Mouse (Mus musculus) bone marrow, adult 2 months (tissue): ENCODE measurements around the gene Ccdc92. TPM values are rescaled to one million over a fixed set of nuclear protein-coding genes. Genes with fewer than 3 reads are reported as not detected.

ENCODE experiments used
- H3K27ac ChIP-seq: fragments of 200-500 bp; 2 replicates; pipeline ENCODE4 v1.5.1; 2012; ENCODE audit warnings: low read depth, mild to moderate bottlenecking, control low read depth, inconsistent platforms, low read length; ENCODE audit not compliant: control insufficient read depth, poor library complexity, insufficient read depth
- H3K4me1 ChIP-seq: fragments of 200-500 bp; 2 replicates; pipeline ENCODE4 v1.6.1; 2011; ENCODE audit warnings: low read length; ENCODE audit not compliant: control insufficient read depth, insufficient read depth
- H3K4me3 ChIP-seq: fragments of 200-500 bp; replicated peaks from 2 replicates; pipeline ENCODE3; 2011; ENCODE audit warnings: mild to moderate bottlenecking, low read depth, low read length, control low read depth; ENCODE audit not compliant: control insufficient read depth
- CTCF ChIP-seq: fragments of 200-500 bp; IDR thresholded peaks from 2 replicates; pipeline ENCODE4 v1.5.1; 2011; ENCODE audit warnings: low read length, control low read depth; ENCODE audit not compliant: control insufficient read depth, insufficient read depth
- POLR2A ChIP-seq: fragments of 200-500 bp; IDR thresholded peaks from 2 replicates; pipeline ENCODE4 v1.6.1; 2011; ENCODE audit warnings: low read depth, mild to moderate bottlenecking, control low read depth, low read length, borderline replicate concordance; ENCODE audit not compliant: control insufficient read depth
- WGBS: fragments of 180-500 bp; shearing (Covaris S2); methylation state at CpG from one replicate; pipeline ENCODE4 v1.1.7; 2018; 5-methylcytosine and 5-hydroxymethylcytosine counted together
- polyA plus RNA-seq: library from polyadenylated mRNA; stranded (reverse); fragments of >200 nt; gene quantifications from 2 replicates; pipeline ENCODE4 v1.2.4, GENCODE M21; 2011; ENCODE audit warnings: low replicate concordance; ENCODE audit not compliant: missing spikeins, insufficient read depth, insufficient read length

The Ccdc92 gene
- polyA plus RNA-seq, 1 experiment: 2.8 TPM

DNA sequence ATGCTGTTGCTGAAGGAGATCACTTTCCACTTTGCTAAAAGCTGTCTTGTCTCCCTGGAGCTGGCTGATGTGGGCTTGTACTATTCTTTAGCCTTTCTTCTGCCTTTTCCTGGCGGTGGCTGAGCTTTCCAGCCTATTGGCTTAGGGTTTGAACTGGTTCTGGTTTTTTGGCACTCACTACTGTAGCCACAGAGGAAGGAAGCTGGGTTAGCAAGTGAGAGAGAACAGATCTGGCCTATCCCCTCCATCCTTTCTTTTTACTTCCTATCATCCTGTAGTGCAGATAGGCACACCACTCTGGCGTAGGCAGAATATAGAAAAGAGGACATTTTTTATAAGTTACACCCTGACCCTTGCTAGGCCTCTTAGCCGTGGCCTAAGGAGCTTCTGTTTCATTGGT is 10.9 kb upstream of the Ccdc92 start:
- Histone ChIP-seq H3K4me3 (no peak overlapping the region), H3K4me1 (no peaks in the 10 kb centered on the region), H3K27ac (no peak overlapping the region)
- WGBS: 13% methylated on average over 3 of the region's 3 CpGs
- TF ChIP-seq POLR2A (no peak), CTCF (no peak)

DNA sequence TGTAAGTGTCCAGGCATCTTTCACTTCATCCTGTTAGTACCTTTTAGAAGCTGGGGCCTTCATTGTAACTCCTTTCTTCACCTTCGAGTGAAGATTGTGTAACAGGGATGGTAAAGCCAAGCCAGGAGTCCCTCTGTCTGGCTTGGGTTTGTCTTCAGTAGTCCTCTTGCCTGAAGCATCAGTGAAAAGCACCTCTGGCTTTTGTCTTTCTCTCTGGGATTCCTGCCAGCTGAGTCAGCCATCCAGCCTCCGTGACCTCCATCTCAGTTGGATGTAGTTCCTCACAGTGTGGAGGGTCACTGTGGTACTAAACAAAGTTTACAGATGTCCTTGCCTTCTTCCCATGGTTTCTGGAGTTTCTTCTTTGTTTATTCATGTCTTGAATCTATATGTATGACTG is 9.8 kb upstream of the Ccdc92 start:
- no peak for TF ChIP-seq POLR2A
- TF ChIP-seq CTCF: no peak
- H3K27ac ChIP-seq: no peak overlapping the region
- H3K4me1 ChIP-seq: no peaks in the 10 kb centered on the region
- WGBS: 62% methylated on average over 2 of the region's 2 CpGs
- no peak overlapping the region for H3K4me3 ChIP-seq

DNA sequence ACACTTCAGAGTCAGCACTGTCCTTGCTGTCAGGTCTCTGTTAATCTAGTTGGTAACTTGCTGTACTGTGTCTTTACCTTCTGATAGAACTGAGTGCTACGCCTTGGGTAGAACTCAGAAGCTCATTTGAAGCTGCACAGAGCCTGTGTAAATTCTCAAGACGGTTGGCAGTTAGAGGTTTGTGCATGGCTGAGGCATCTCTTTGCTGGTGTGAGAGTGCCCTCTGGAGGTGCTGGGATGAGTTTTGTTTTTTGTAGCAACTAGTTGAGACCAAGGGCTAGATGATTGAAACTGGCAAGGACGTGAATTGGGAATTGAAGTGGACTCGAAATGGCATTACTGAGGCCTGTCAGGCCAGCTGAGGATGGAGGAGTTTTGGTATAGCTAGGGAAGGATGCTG is 6.8 kb upstream of the Ccdc92 start:
- Histone ChIP-seq H3K4me1 (no peaks in the 10 kb centered on the region), H3K4me3 (no peak overlapping the region), H3K27ac (no peak overlapping the region)
- TF ChIP-seq CTCF: peak; percentile 56
- no peak for TF ChIP-seq POLR2A
- WGBS: 44% methylated on average over 4 of the region's 4 CpGs

DNA sequence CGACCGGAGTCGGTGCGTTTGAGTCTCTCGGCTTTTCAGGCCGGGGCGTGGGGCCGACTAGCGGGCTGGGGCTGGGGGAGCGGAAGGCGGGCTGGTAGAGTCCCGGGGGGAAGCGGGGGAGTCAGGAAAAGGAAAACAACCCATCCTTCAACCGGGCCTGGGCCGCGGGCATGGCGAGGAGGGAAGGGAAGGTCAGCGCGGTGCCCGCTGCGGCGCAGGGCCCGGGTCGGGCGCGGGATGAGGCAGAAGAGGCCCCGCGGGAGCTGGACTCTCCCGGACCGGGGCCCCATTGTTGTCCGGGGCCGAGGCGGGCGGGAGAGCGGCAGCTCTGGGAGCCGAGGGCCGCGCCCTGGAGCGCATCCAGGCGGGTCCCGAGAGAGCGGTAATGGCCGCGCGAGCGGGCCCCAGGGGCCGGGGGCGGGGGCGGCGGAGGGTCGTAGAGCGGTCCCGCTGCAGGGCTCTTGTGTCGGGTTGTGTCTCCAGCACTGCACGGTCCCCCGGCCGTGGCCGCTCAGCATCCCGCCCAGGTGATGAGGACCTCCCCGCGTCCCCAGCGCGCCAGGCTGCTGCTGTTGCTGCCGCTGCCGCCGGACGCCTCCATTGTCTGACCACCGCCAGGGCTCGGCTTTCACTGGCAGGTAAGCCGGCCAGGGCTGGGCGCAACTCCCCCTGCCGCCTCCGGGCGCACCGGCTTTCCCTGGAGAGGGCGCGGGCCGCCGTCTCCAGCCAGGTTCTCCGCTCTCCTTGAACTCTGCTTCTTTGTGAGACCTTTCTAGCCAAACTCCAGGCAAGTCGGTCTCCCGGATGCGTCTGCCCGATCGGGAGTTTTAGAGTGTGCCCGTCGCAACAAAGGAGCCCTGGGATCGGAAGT is 882 bp upstream of the Ccdc92 start:
- WGBS: 1% methylated on average over 68 of the region's 88 CpGs
- Histone ChIP-seq H3K4me3 (peak overlapping the region; percentile 91), H3K27ac (peak overlapping the region; percentile 67; the same call in 1 of the 2 replicates), H3K4me1 (no peaks in the 10 kb centered on the region; the same call in 1 of the 2 replicates)
- TF ChIP-seq CTCF: no peak
- no peak for TF ChIP-seq POLR2A

DNA sequence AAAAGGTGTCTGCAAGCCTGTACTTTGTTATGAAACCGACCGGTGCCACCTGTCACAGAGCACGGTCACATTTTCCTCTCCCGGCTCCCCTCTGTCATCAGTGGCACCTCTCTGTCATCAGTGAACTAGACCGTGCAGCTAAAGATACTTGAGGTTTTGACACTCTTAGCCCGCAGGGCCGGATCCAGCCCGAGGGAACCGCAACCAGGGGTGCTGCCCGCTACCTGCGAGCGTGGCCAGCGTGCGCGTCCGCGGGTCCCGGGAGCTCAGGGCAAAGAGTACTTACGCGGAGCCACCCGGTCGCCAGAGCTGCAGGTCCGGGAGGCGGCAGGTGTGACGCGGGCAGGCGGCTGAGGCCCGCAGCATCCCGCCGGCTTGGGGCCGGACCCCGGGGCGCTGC is 761 bp downstream of the Ccdc92 start:
- H3K4me1 ChIP-seq: no peaks in the 10 kb centered on the region; the same call in 1 of the 2 replicates
- WGBS: 1% methylated on average over 33 of the region's 33 CpGs
- no peak for TF ChIP-seq CTCF
- TF ChIP-seq POLR2A: no peak
- no peak overlapping the region for H3K4me3 ChIP-seq
- no peak overlapping the region; the same call in 1 of the 2 replicates for H3K27ac ChIP-seq

DNA sequence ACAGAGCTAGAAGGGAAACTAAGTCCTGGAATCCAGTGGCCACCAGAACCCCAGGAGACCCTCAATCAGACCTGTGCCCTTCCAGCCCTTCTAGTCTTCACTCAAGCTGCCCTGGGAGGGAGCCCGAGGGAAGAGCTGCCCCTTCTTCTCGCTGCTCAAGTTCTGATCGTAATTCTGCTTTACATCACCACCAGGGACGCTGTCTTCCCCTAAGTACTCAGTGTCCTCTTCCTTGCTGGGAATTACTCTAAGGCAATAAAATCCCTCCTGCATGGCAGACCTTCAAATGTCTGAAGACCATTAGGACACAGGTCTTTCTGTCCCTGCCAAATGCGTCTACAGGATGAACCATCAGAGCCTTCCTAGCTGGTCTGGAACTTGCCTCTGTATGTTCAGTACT is 2.2 kb downstream of the Ccdc92 start:
- TF ChIP-seq CTCF (peak; percentile 25; the same call in 1 of the 2 replicates), POLR2A (no peak)
- no peaks in the 10 kb centered on the region; the same call in 1 of the 2 replicates for H3K4me1 ChIP-seq
- no peak overlapping the region for H3K27ac ChIP-seq
- WGBS: 10% methylated on average over 5 of the region's 5 CpGs
- no peak overlapping the region for H3K4me3 ChIP-seq

DNA sequence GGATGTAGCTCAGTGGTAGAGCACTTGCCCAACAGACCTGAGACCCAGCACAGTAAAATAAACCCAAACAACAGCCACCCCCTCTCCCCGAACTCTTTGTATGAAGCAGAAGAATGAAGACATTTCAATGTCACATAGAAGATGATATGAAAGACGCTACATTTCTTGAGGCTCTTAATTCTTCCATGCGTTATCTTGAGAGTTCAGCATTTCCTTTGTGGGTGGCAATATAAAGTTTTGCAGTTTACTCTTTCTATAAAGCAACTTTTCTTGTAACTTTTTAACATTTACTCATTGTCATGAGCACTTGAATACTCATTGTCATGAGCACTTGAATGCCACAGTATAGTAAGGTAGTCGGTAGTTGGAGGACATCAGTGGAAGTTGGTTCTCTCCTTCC is 8.0 kb downstream of the Ccdc92 start:
- H3K4me1 ChIP-seq: no peaks in the 10 kb centered on the region
- no peak overlapping the region for H3K4me3 ChIP-seq
- WGBS: 72% methylated on average over 4 of the region's 4 CpGs
- H3K27ac ChIP-seq: no peak overlapping the region
- TF ChIP-seq POLR2A (no peak), CTCF (no peak)

DNA sequence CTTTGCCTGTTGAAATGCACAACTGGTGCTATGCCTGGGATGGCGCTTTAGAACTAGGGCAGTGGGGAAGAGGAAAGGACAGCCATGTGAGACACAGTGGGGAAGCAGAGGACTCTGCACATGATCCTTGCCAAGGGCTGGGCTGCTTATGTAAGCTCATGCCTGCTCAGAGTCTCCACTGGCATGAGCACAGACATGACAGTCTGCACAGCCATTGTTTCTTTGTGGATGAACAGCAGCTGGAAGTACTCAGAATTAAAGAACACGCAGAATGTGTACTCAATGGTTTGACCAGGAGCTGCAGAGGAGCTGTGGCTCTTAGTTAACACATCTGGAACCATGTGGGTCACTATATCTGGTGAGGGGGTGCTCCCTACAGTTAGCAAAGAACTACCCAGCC is 9.1 kb downstream of the Ccdc92 start:
- TF ChIP-seq POLR2A (no peak), CTCF (no peak)
- no peak overlapping the region for H3K4me3 ChIP-seq
- WGBS: 73% methylated on average over 2 of the region's 2 CpGs
- no peaks in the 10 kb centered on the region for H3K4me1 ChIP-seq
- H3K27ac ChIP-seq: no peak overlapping the region

DNA sequence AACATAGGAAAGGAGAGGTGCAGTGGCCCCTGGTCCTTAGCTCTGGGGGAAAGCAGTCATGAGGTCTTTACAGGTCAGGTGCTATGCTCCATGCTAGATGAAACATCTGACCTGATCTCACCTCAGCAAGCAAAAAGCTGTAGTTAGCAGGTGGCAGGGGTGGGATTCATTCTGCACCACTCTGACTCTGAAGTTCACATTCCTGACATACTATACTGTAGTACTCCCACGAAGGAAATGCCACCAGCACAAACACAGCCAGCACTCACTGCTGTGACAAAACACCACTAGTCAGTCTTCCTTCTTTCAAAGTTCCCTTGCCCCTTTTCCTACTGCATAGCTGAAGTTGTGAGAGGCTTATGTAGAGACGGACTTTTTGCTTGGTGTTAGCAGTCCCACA is 9.9 kb downstream of the Ccdc92 start:
- Histone ChIP-seq H3K4me1 (no peaks in the 10 kb centered on the region), H3K27ac (no peak overlapping the region), H3K4me3 (no peak overlapping the region)
- 45% methylated on average over 2 of the region's 2 CpGs for WGBS
- TF ChIP-seq POLR2A (no peak), CTCF (no peak)
